Comparison of ENCODE assay signal across 8 mouse cellular contexts in genomic region chr6:134207391-134208179, GRCm38 (mm10).
DNase-seq lines count a peak whose midpoint lies in the region; ATAC-seq and TF ChIP-seq lines count a peak whose summit lies in the region.

No protein-coding gene starts in this region.

- H3K4me2 ChIP-seq in lung, embryonic 14.5 days, result peak overlapping the region; percentile 46
- H3K4me2 ChIP-seq in intestine, embryonic 14.5 days (ENCODE audit: low read length), result no peak overlapping the region
- H3K4me2 ChIP-seq in stomach, embryonic 16.5 days (ENCODE audit: low read depth, low read length), result peak overlapping the region; percentile 33

- H3K9me3 ChIP-seq in lung, embryonic 14.5 days (ENCODE audit: low read depth, low read length), result no peaks in the 10 kb centered on the region
- no peaks in the 10 kb centered on the region for H3K9me3 ChIP-seq in intestine, embryonic 14.5 days (ENCODE audit: control insufficient read depth, low read length)
- H3K9me3 ChIP-seq in stomach, embryonic 16.5 days (replicated peaks; ENCODE audit: control insufficient read depth, low read length), result no peaks in the 10 kb centered on the region

- peak; percentile 94 for ATAC-seq in lung, embryonic 14.5 days (ENCODE audit: insufficient read depth)
- ATAC-seq in intestine, embryonic 14.5 days (replicated peaks; ENCODE audit: low FRiP score, low TSS enrichment, low read depth), result peak; percentile 75
- ATAC-seq in megakaryocyte progenitor cell, adult 5-6 weeks (replicated peaks; ENCODE audit: poor library complexity), result peak; percentile 23; the same call in 1 of the 2 replicates
- peak; percentile 80; the same call in 1 of the 2 replicates for ATAC-seq in stomach, embryonic 16.5 days (ENCODE audit: insufficient read depth, low FRiP score)

- no peaks in the 10 kb centered on the region for H3K27me3 ChIP-seq in lung, embryonic 14.5 days (ENCODE audit: insufficient read depth, low read length)
- no peaks in the 10 kb centered on the region for H3K27me3 ChIP-seq in intestine, embryonic 14.5 days (replicated peaks; ENCODE audit: control insufficient read depth, insufficient read depth, low read length)
- H3K27me3 ChIP-seq in stomach, embryonic 16.5 days (ENCODE audit: control insufficient read depth, insufficient read depth, low read length), result no peaks in the 10 kb centered on the region

- intact Hi-C loops in gastrocnemius, postnatal 14 days (cut with DNase I; ENCODE audit: low total_unique reads), result no loop called here

- no peak overlapping the region for H3K9ac ChIP-seq in lung, embryonic 14.5 days
- no peak overlapping the region for H3K9ac ChIP-seq in intestine, embryonic 14.5 days (ENCODE audit: low read length)
- no peak overlapping the region for H3K9ac ChIP-seq in stomach, embryonic 16.5 days (ENCODE audit: low read length)

- peak; percentile 50 to 76 for DNase-seq in adrenal gland, adult (ENCODE audit: inconsistent age in 2 of 2, low spot score in 1 of 2)
- no peak for DNase-seq in adrenal gland, adult 18-20 months (ENCODE audit: low spot score in 2 of 2)
- DNase-seq in lung, embryonic 14.5 days, result peak; percentile 92
- no peak for DNase-seq in lung, postnatal 14 days
- DNase-seq in gastrocnemius, postnatal 14 days, result peak; percentile 71
- peak; percentile 81 for DNase-seq in intestine, embryonic 14.5 days (ENCODE audit: low spot score)

- TF ChIP-seq CTCF in lung, embryonic 14.5 days (IDR thresholded peaks at IDR 0.05; ENCODE audit: low read depth), result no peak

- H3K36me3 ChIP-seq in lung, embryonic 14.5 days (ENCODE audit: insufficient read depth), result 0 out of 2 replicates have a peak, but pooled peaks cover 5% of the 10 kb centered on the region
- no peaks in the 10 kb centered on the region for H3K36me3 ChIP-seq in intestine, embryonic 14.5 days (ENCODE audit: control insufficient read depth, insufficient read depth, low read length)
- H3K36me3 ChIP-seq in stomach, embryonic 16.5 days (ENCODE audit: control insufficient read depth, insufficient read depth, low read length), result no peaks in the 10 kb centered on the region

- WGBS in lung, embryonic 14.5 days, result 46% methylated on average over 19 of the region's 19 CpGs
- WGBS in intestine, embryonic 14.5 days, result 72% methylated on average over 19 of the region's 19 CpGs
- WGBS in stomach, embryonic 16.5 days, result 70% methylated on average over 19 of the region's 19 CpGs

- H3K4me1 ChIP-seq in lung, embryonic 14.5 days (ENCODE audit: insufficient read depth), result peaks cover 14% of the 10 kb centered on the region
- H3K4me1 ChIP-seq in intestine, embryonic 14.5 days (replicated peaks; ENCODE audit: control insufficient read depth, insufficient read depth, low read length), result peaks cover 25% of the 10 kb centered on the region
- peaks cover 21% of the 10 kb centered on the region for H3K4me1 ChIP-seq in stomach, embryonic 16.5 days (ENCODE audit: control insufficient read depth, insufficient read depth, low read length)

- peak overlapping the region; percentile 50 for H3K27ac ChIP-seq in lung, embryonic 14.5 days (ENCODE audit: low read depth)
- H3K27ac ChIP-seq in intestine, embryonic 14.5 days (ENCODE audit: low read depth), result no peak overlapping the region
- peak overlapping the region; percentile 52; the same call in 1 of the 2 replicates for H3K27ac ChIP-seq in stomach, embryonic 16.5 days (ENCODE audit: low read length)

- no peak overlapping the region for H3K4me3 ChIP-seq in lung, embryonic 14.5 days (ENCODE audit: low read depth, low read length)
- H3K4me3 ChIP-seq in intestine, embryonic 14.5 days (ENCODE audit: low read depth, low read length), result no peak overlapping the region
- H3K4me3 ChIP-seq in stomach, embryonic 16.5 days (replicated peaks; ENCODE audit: low read length), result no peak overlapping the region

Comparison
In these comparisons a context has a peak if more than half of its experiments do, and no peak if none do; other contexts are left out.
1. DNase-seq: peak in adrenal gland, adult (2 of 2), lung, embryonic 14.5 days (single experiment), gastrocnemius, postnatal 14 days (single experiment) and intestine, embryonic 14.5 days (single experiment); none in adrenal gland, adult 18-20 months (0 of 2) and lung, postnatal 14 days (single experiment).
2. ATAC-seq: peak in every context shown above with its lines; median percentile 94 in lung, embryonic 14.5 days; 80 in stomach, embryonic 16.5 days; 75 in intestine, embryonic 14.5 days; 23 in megakaryocyte progenitor cell, adult 5-6 weeks.